Mouse (Mus musculus) central nervous system, embryonic 18 days (tissue): Measurements from ENCODE around the gene Gm11115. TPM values are rescaled to one million over a fixed set of nuclear protein-coding genes. Genes with fewer than 3 reads are reported as not detected.

Experiments used
- polyA plus RNA-seq: library from polyadenylated mRNA; depleted of rRNA; stranded (reverse); fragments of >200 nt; gene quantifications from 2 replicates; pipeline ENCODE4 v1.2.3, GENCODE M21; 2012; rRNA removed

Gm11115 gene
- polyA plus RNA-seq = not detected in 2 replicates

GRCm38 (mm10) chr5:88153999-88154398, at the start of gene Gm11115:
Gene Gm11115 (minus strand): TSS chr5:88154099.

DNA sequence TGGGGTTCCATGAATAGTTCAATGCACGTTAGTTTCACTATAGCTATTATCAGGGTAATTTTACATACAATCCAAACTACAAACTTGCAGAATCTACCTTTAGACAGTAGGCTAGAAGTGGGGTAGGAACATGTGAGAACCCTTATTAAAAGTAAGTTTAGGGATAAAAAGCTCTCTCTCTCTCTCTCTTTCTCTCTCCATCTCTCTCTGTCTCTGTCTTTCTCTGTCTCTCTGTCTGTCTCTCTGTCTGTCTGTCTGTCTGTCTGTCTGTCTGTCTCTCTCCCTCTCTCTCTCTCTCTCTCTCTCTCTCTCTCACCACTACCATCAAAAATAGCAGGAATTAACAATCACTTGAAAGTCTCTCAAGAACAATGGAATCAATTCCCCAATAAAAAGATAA, 42.5 kb downstream of the Gm11115 start, which contains the start of gene Gm11116:
TSS of gene Gm11116 (minus strand) at position 101 of the 400 bp plus-strand sequence.

Other genes with a start within 250 kb of the Gm11115 start
- gene Csn3, start 228.5 kb downstream of the Gm11115 start, polyA plus RNA-seq = not detected in 2 replicates
- gene 2310003L06Rik, start 184.6 kb downstream of the Gm11115 start, polyA plus RNA-seq = not detected in 2 replicates
- 0.15 TPM in 1 of 2 replicates, not detected in the other for gene Gm28434, start 184.6 kb downstream of the Gm11115 start, polyA plus RNA-seq
- 0.03 and 0.05 TPM in 2 replicates for gene Cabs1, start 174.7 kb downstream of the Gm11115 start, polyA plus RNA-seq
- 0.16 and 0.19 TPM in 2 replicates for gene Smr3a, start 151.6 kb downstream of the Gm11115 start, polyA plus RNA-seq
- gene Smr2, start 67.5 kb downstream of the Gm11115 start, polyA plus RNA-seq = not detected in 2 replicates
- not detected in 2 replicates for gene Gm11116, start 42.6 kb downstream of the Gm11115 start, polyA plus RNA-seq
- not detected in 2 replicates for gene Gm7714, start 114.8 kb upstream of the Gm11115 start, polyA plus RNA-seq
- gene Prol1, start 163.2 kb upstream of the Gm11115 start, polyA plus RNA-seq = not detected in 2 replicates
- gene Amtn, start 222.0 kb upstream of the Gm11115 start, polyA plus RNA-seq = not detected in 2 replicates